Mouse (Mus musculus): ENCODE data around the gene Tcp11x2. TPM values are rescaled to one million over a fixed set of nuclear protein-coding genes. Genes with fewer than 3 reads are reported as not detected.

Tcp11x2 gene
- not detected in 2 replicates for polyA plus RNA-seq (2012; rRNA removed)

GRCm38 (mm10) chrX:135693633-135694032, at the start of gene Tcp11x2:
TSS of gene Tcp11x2 (minus strand) at chrX:135693790.

DNA sequence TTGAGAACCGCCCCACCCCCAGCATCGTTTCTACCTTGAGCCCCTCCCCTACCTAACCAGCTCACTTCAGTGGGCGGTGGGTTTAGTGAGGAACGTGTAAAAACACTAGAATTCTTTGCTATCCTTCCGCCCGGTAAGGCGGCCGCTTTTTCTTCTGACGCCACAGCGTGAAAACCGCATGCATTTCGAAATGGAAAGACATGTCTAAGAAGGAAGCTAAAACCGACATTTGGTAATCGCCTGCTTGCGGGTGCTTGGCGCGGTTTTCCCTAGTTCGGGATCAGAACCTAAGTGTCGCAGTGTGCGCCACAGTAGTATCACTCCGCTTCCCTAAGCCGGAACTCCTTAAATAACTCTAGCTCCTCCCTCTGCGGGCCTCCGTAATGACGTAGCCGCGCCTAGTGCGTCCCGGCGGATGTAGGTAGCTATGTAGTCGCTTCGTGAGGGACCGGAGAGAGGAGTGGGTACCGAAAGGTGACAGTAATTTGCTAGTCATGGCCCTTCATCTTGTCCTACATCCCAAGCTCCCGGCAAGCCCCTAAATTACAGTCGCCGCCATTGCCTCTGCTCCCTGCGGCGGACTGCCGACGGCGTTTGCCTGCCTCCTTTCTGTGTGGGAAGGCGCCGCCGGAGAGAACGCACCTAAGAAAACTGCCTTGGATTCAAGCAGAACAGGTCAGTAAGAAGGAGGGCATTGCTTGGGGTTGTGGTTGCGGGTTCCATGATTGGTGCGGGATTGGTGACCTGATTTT, 48.9 kb upstream of the Tcp11x2 start, which contains the start of the genes Armcx5 and Gprasp1:
TSS of gene Armcx5 (plus strand) at position 430 of the 752 bp plus-strand sequence.
TSS of gene Gprasp1 (plus strand) at position 430 of the 752 bp plus-strand sequence.

DNA sequence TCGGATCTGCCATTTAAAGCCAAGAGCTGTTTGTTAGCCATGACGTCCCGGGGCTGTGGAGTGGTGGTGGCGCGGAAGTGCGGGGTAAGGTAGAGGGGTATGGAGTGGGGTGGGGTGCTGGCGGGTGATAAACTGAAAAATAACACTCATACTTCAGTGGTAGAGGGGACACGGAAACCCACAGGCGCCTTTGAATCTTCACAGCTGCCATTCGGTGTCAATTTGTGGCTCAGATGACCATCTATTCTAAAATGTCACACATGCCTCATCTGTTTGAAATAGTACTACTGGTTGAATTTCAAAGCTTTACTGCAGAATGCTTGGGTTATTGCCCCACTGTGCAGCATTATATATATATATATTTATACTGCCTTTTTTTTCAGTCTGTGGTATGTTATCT, 31.6 kb upstream of the Tcp11x2 start, which contains the start of gene Tmsb15a:
TSS of gene Tmsb15a (minus strand) at position 101 of the 400 bp plus-strand sequence.

GRCm38 (mm10) chrX:135627605-135628004, 66.0 kb downstream of the Tcp11x2 start, which contains the start of gene Prame:
TSS of gene Prame (minus strand) at chrX:135627705.

Other genes starting within 250 kb of the Tcp11x2 start
- not detected in 2 replicates for gene AV320801, start 199.2 kb downstream of the Tcp11x2 start, polyA plus RNA-seq (2012; rRNA removed)
- gene Nxf7, start 95.0 kb downstream of the Tcp11x2 start, polyA plus RNA-seq (2012; rRNA removed), result 0.04 TPM in 1 of 2 replicates, not detected in the other
- not detected in 2 replicates for gene Prame, start 66.1 kb downstream of the Tcp11x2 start, polyA plus RNA-seq (2012; rRNA removed)
- gene Tmsb15a, start 31.5 kb upstream of the Tcp11x2 start, polyA plus RNA-seq (2012; rRNA removed), result not detected in 2 replicates
- gene Armcx5, start 48.9 kb upstream of the Tcp11x2 start, polyA plus RNA-seq (2012; rRNA removed), result 0.09 and 0.19 TPM in 2 replicates
- gene Gprasp1, start 48.9 kb upstream of the Tcp11x2 start, polyA plus RNA-seq (2012; rRNA removed), result 2.7 and 5.9 TPM in 2 replicates
- gene Bhlhb9, start 103.8 kb upstream of the Tcp11x2 start, polyA plus RNA-seq (2012; rRNA removed), result 0.31 and 0.60 TPM in 2 replicates
- gene Gprasp2, start 145.2 kb upstream of the Tcp11x2 start, polyA plus RNA-seq (2012; rRNA removed), result 0.14 and 1.3 TPM in 2 replicates

All from stomach, adult 2 months (tissue).